Mouse (Mus musculus): Measurements from ENCODE around the gene Kcne4. TPM values are rescaled to one million over a fixed set of nuclear protein-coding genes. Genes with fewer than 3 reads are reported as not detected.

Kcne4 gene
- polyA plus RNA-seq, 1 experiment from 2014 or later = 1.2 TPM

GRCm38 (mm10) chr1:78840769-78841168 lies 24.2 kb downstream of the Kcne4 start:
- Histone ChIP-seq H3K9ac (replicated peaks; ENCODE audit: low read length) (no peak overlapping the region), H3K9me3 (replicated peaks; ENCODE audit: control insufficient read depth, low read length) (no peaks in the 10 kb centered on the region), H3K36me3 (replicated peaks; ENCODE audit: control insufficient read depth, insufficient read depth, low read depth, low read length) (no peaks in the 10 kb centered on the region), H3K4me3 (ENCODE audit: low read depth, low read length) (no peak overlapping the region), H3K4me2 (ENCODE audit: low read depth, low read length) (no peak overlapping the region), H3K4me1 (ENCODE audit: control insufficient read depth, insufficient read depth, low read length) (no peaks in the 10 kb centered on the region), H3K27ac (replicated peaks; ENCODE audit: low read depth, low read length) (no peak overlapping the region), H3K27me3 (ENCODE audit: control insufficient read depth, insufficient read depth, low read length) (no peaks in the 10 kb centered on the region)
- WGBS = 71% methylated on average over 2 of the region's 2 CpGs
- no peak for DNase-seq (ENCODE audit: low spot score)
- no peak for ATAC-seq (replicated peaks; ENCODE audit: insufficient number of reproducible peaks, low FRiP score, low TSS enrichment, low read depth)

- no peak overlapping the region for H3K4me2 ChIP-seq (ENCODE audit: low read depth, low read length)
- no peak overlapping the region for H3K27ac ChIP-seq (replicated peaks; ENCODE audit: low read depth, low read length)
- H3K9me3 ChIP-seq (replicated peaks; ENCODE audit: control insufficient read depth, low read length) = no peaks in the 10 kb centered on the region
- 85% methylated on average over 1 of the region's 1 CpGs for WGBS
- H3K36me3 ChIP-seq (replicated peaks; ENCODE audit: control insufficient read depth, insufficient read depth, low read depth, low read length) = no peaks in the 10 kb centered on the region
- DNase-seq (ENCODE audit: low spot score) (no peak), ATAC-seq (replicated peaks; ENCODE audit: insufficient number of reproducible peaks, low FRiP score, low TSS enrichment, low read depth) (no peak)
- H3K27me3 ChIP-seq (ENCODE audit: control insufficient read depth, insufficient read depth, low read length) = no peaks in the 10 kb centered on the region
- no peaks in the 10 kb centered on the region for H3K4me1 ChIP-seq (ENCODE audit: control insufficient read depth, insufficient read depth, low read length)
- H3K4me3 ChIP-seq (ENCODE audit: low read depth, low read length) = no peak overlapping the region
- no peak overlapping the region for H3K9ac ChIP-seq (replicated peaks; ENCODE audit: low read length)
These were observed 29.1 kb downstream of the Kcne4 start for GRCm38 (mm10) chr1:78845661-78846060.

DNA sequence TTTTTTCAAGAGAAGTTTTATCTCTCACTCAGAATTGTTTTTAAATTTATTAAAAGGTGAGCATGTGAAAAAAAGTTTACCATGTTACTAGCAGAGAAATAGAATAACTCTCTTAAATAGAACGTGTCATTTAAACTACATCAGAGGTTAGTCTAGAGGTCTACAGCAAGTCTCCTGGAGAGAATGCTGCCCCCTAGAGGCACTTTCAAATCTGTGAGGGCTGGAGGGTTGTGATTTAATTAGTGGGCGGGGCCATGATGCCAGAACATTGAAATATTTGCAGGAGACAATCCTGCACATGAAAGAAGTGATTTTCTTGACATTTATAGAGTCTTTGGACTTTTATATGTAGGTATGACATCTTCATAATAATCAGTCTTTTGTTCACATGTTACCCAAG lies 29.9 kb downstream of the Kcne4 start:
- Histone ChIP-seq H3K27ac (replicated peaks; ENCODE audit: low read depth, low read length) (no peak overlapping the region), H3K9ac (replicated peaks; ENCODE audit: low read length) (no peak overlapping the region), H3K4me2 (ENCODE audit: low read depth, low read length) (no peak overlapping the region), H3K36me3 (replicated peaks; ENCODE audit: control insufficient read depth, insufficient read depth, low read depth, low read length) (no peaks in the 10 kb centered on the region), H3K4me3 (ENCODE audit: low read depth, low read length) (no peak overlapping the region), H3K9me3 (replicated peaks; ENCODE audit: control insufficient read depth, low read length) (no peaks in the 10 kb centered on the region), H3K4me1 (ENCODE audit: control insufficient read depth, insufficient read depth, low read length) (no peaks in the 10 kb centered on the region), H3K27me3 (ENCODE audit: control insufficient read depth, insufficient read depth, low read length) (no peaks in the 10 kb centered on the region)
- WGBS = 51% methylated on average over 2 of the region's 2 CpGs
- DNase-seq (ENCODE audit: low spot score) (peak; percentile 30), ATAC-seq (replicated peaks; ENCODE audit: insufficient number of reproducible peaks, low FRiP score, low TSS enrichment, low read depth) (no peak)

DNA sequence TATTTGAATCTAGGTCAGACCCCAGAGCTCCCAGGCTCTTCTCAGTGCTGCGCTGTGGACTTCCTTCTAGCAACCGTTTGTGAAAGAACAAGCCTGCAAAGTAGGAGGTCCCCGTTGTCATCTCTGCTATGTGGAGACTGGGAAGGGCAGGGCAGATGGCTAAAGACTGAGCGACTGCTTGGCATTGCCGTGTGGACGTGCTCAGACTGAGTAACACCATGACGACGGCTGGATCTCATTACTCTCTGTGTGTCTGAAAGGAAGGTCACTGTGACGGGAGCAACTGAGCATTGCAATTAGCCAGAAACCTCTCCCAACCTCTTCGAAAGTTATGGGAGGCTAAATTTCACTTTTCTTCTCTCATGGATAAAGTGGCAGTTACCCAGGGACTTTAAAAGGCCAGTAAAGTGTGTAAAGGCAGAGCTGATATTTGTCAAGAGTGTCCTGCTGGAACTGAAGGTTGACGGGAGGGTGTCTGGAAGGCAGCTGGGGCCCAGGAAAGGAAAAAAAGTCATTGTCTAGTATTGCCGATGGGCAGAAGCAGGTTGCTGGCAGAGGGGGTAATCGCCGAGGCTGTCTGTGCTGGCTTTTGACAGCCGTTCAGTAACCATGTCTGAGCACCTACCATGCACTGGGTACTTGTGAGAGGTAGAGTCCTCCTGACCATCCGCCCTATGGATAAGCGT lies 36.0 kb downstream of the Kcne4 start:
- H3K9ac ChIP-seq (replicated peaks; ENCODE audit: low read length) = no peak overlapping the region
- H3K36me3 ChIP-seq (replicated peaks; ENCODE audit: control insufficient read depth, insufficient read depth, low read depth, low read length) = no peaks in the 10 kb centered on the region
- 40% methylated on average over 17 of the region's 17 CpGs for WGBS
- no peak overlapping the region for H3K4me2 ChIP-seq (ENCODE audit: low read depth, low read length)
- H3K27ac ChIP-seq (replicated peaks; ENCODE audit: low read depth, low read length) = no peak overlapping the region
- no peaks in the 10 kb centered on the region for H3K9me3 ChIP-seq (replicated peaks; ENCODE audit: control insufficient read depth, low read length)
- ATAC-seq (replicated peaks; ENCODE audit: insufficient number of reproducible peaks, low FRiP score, low TSS enrichment, low read depth) (peak; percentile 80), DNase-seq (ENCODE audit: low spot score) (peak; percentile 69)
- H3K4me3 ChIP-seq (ENCODE audit: low read depth, low read length) = no peak overlapping the region
- no peaks in the 10 kb centered on the region for H3K27me3 ChIP-seq (ENCODE audit: control insufficient read depth, insufficient read depth, low read length)
- no peaks in the 10 kb centered on the region for H3K4me1 ChIP-seq (ENCODE audit: control insufficient read depth, insufficient read depth, low read length)

- H3K27ac ChIP-seq (replicated peaks; ENCODE audit: low read depth, low read length) = no peak overlapping the region
- H3K4me2 ChIP-seq (ENCODE audit: low read depth, low read length) = no peak overlapping the region
- WGBS = 80% methylated on average over 3 of the region's 3 CpGs
- H3K36me3 ChIP-seq (replicated peaks; ENCODE audit: control insufficient read depth, insufficient read depth, low read depth, low read length) = no peaks in the 10 kb centered on the region
- DNase-seq (ENCODE audit: low spot score) (no peak), ATAC-seq (replicated peaks; ENCODE audit: insufficient number of reproducible peaks, low FRiP score, low TSS enrichment, low read depth) (no peak)
- H3K9me3 ChIP-seq (replicated peaks; ENCODE audit: control insufficient read depth, low read length) = no peaks in the 10 kb centered on the region
- H3K9ac ChIP-seq (replicated peaks; ENCODE audit: low read length) = no peak overlapping the region
- no peaks in the 10 kb centered on the region for H3K27me3 ChIP-seq (ENCODE audit: control insufficient read depth, insufficient read depth, low read length)
- H3K4me3 ChIP-seq (ENCODE audit: low read depth, low read length) = no peak overlapping the region
- no peaks in the 10 kb centered on the region for H3K4me1 ChIP-seq (ENCODE audit: control insufficient read depth, insufficient read depth, low read length)
These were observed 36.5 kb downstream of the Kcne4 start for GRCm38 (mm10) chr1:78853094-78853445.

GRCm38 (mm10) chr1:78854306-78854705 lies 37.7 kb downstream of the Kcne4 start:
- Histone ChIP-seq H3K4me1 (ENCODE audit: control insufficient read depth, insufficient read depth, low read length) (no peaks in the 10 kb centered on the region), H3K27ac (replicated peaks; ENCODE audit: low read depth, low read length) (no peak overlapping the region), H3K9me3 (replicated peaks; ENCODE audit: control insufficient read depth, low read length) (no peaks in the 10 kb centered on the region), H3K27me3 (ENCODE audit: control insufficient read depth, insufficient read depth, low read length) (no peaks in the 10 kb centered on the region), H3K4me2 (ENCODE audit: low read depth, low read length) (no peak overlapping the region), H3K4me3 (ENCODE audit: low read depth, low read length) (no peak overlapping the region), H3K9ac (replicated peaks; ENCODE audit: low read length) (no peak overlapping the region), H3K36me3 (replicated peaks; ENCODE audit: control insufficient read depth, insufficient read depth, low read depth, low read length) (no peaks in the 10 kb centered on the region)
- 45% methylated on average over 1 of the region's 1 CpGs for WGBS
- ATAC-seq (replicated peaks; ENCODE audit: insufficient number of reproducible peaks, low FRiP score, low TSS enrichment, low read depth) (no peak), DNase-seq (ENCODE audit: low spot score) (no peak)

- no peak for DNase-seq (ENCODE audit: low spot score)
- Histone ChIP-seq H3K36me3 (replicated peaks; ENCODE audit: control insufficient read depth, insufficient read depth, low read depth, low read length) (no peaks in the 10 kb centered on the region), H3K9me3 (replicated peaks; ENCODE audit: control insufficient read depth, low read length) (no peaks in the 10 kb centered on the region), H3K4me2 (ENCODE audit: low read depth, low read length) (no peak overlapping the region), H3K27ac (replicated peaks; ENCODE audit: low read depth, low read length) (no peak overlapping the region), H3K9ac (replicated peaks; ENCODE audit: low read length) (no peak overlapping the region), H3K4me1 (ENCODE audit: control insufficient read depth, insufficient read depth, low read length) (no peaks in the 10 kb centered on the region), H3K27me3 (ENCODE audit: control insufficient read depth, insufficient read depth, low read length) (no peaks in the 10 kb centered on the region), H3K4me3 (ENCODE audit: low read depth, low read length) (no peak overlapping the region)
- WGBS = 70% methylated on average over 4 of the region's 4 CpGs
- no peak for ATAC-seq (replicated peaks; ENCODE audit: insufficient number of reproducible peaks, low FRiP score, low TSS enrichment, low read depth)
These were observed 43.0 kb downstream of the Kcne4 start for GRCm38 (mm10) chr1:78859573-78859972.

DNA sequence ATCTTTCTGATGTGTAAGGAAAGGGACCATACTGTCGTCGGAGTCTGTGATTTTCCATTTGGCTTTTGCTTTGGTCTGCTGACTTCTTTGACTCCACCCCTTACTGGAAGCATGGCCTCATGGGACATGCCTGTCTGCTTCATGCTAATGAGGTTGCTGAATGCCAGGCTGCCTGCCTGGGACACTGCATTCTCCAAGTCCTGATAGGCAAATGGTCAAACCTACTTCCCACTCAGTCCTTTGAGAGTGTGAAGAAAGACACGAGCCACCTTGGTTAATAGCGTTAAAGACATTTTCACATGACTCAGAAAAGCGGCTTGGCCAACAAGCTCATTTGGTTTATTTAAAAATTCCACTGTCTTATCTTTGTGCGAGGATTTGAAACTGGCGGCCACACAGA lies 43.5 kb downstream of the Kcne4 start:
- no peaks in the 10 kb centered on the region for H3K9me3 ChIP-seq (replicated peaks; ENCODE audit: control insufficient read depth, low read length)
- H3K9ac ChIP-seq (replicated peaks; ENCODE audit: low read length) = no peak overlapping the region
- DNase-seq (ENCODE audit: low spot score) (no peak), ATAC-seq (replicated peaks; ENCODE audit: insufficient number of reproducible peaks, low FRiP score, low TSS enrichment, low read depth) (no peak)
- H3K4me3 ChIP-seq (ENCODE audit: low read depth, low read length) = no peak overlapping the region
- H3K27me3 ChIP-seq (ENCODE audit: control insufficient read depth, insufficient read depth, low read length) = no peaks in the 10 kb centered on the region
- WGBS = 83% methylated on average over 7 of the region's 7 CpGs
- no peaks in the 10 kb centered on the region for H3K4me1 ChIP-seq (ENCODE audit: control insufficient read depth, insufficient read depth, low read length)
- no peaks in the 10 kb centered on the region for H3K36me3 ChIP-seq (replicated peaks; ENCODE audit: control insufficient read depth, insufficient read depth, low read depth, low read length)
- H3K4me2 ChIP-seq (ENCODE audit: low read depth, low read length) = no peak overlapping the region
- no peak overlapping the region for H3K27ac ChIP-seq (replicated peaks; ENCODE audit: low read depth, low read length)
